ENCODE assay signal across 29 mouse cellular contexts in the genomic region with DNA sequence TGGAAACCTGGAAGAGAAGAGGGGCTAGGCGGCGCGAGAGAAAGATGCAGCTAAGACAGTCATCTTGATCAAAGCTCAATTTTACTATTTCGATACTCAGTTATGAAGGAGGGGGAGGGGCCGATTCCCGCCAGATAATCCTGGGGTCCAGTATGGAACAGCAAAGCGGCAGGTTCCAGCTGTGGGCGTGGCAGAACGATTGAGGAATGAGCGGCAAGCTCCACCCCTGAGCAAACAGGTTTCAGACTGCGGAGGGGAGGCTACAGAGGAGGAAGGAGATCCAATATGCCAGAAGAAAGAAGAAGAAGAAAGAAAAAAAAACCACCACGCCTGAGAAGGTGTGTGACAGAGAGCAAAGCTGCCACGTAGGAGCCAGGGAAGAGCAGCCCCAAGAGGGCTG. TPM values are rescaled to one million over a fixed set of nuclear protein-coding genes. Genes with fewer than 3 reads are reported as not detected.
DNase-seq lines count a peak whose midpoint lies in the region; ATAC-seq and TF ChIP-seq lines count a peak whose summit lies in the region.
"Had no signal": no experiment of that assay in that cellular context is flagged by ENCODE, and none has a peak within 500 bp of the region (broad histone marks: within the 10 kb centered on the region; RNA-seq: fewer than 3 reads in every experiment).

No protein-coding gene starts in this region.

- no peak for TF ChIP-seq CTCF in E14TG2a.4 (conservative IDR thresholded peaks at IDR 0.05; ENCODE audit: low read length)

- no peaks in the 10 kb centered on the region for H3K27me3 ChIP-seq in embryonic facial prominence, embryonic 12.5 days
- H3K27me3 ChIP-seq in embryonic facial prominence, embryonic 10.5 days (replicated peaks; ENCODE audit: low read depth, poor library complexity, severe bottlenecking) = no peaks in the 10 kb centered on the region
- H3K27me3 ChIP-seq in E14TG2a.4 (ENCODE audit: insufficient read depth, low read length) = peaks cover 15% of the 10 kb centered on the region
- H3K27me3 ChIP-seq in embryonic facial prominence, embryonic 13.5 days = no peaks in the 10 kb centered on the region
- H3K27me3 ChIP-seq in stomach, embryonic 14.5 days (ENCODE audit: control insufficient read depth, insufficient read depth, low read length) = no peaks in the 10 kb centered on the region
- no peaks in the 10 kb centered on the region; the same call in 1 of the 2 replicates for H3K27me3 ChIP-seq in forebrain, embryonic 16.5 days (replicated peaks; ENCODE audit: control insufficient read depth, insufficient read depth, low read length)
- H3K27me3 ChIP-seq: heart, embryonic 15.5 days; limb, embryonic 12.5 days; midbrain, embryonic 13.5 days had no signal

- 44% methylated on average over 13 of the region's 13 CpGs for WGBS in embryonic facial prominence, embryonic 12.5 days
- WGBS in embryonic facial prominence, embryonic 10.5 days = 56% methylated on average over 13 of the region's 13 CpGs
- 51% methylated on average over 13 of the region's 13 CpGs for WGBS in embryonic facial prominence, embryonic 13.5 days
- WGBS in stomach, embryonic 14.5 days = 36% methylated on average over 13 of the region's 13 CpGs
- 57% methylated on average over 13 of the region's 13 CpGs for WGBS in forebrain, embryonic 16.5 days

- H3K27ac ChIP-seq in embryonic facial prominence, embryonic 12.5 days = no peak overlapping the region
- H3K27ac ChIP-seq in embryonic facial prominence, embryonic 10.5 days (replicated peaks) = no peak overlapping the region
- no peak overlapping the region for H3K27ac ChIP-seq in embryonic facial prominence, embryonic 13.5 days
- no peak overlapping the region for H3K27ac ChIP-seq in stomach, embryonic 14.5 days (ENCODE audit: low read length)
- H3K27ac ChIP-seq in forebrain, embryonic 16.5 days (ENCODE audit: low read length) = no peak overlapping the region
- H3K27ac ChIP-seq: heart, adult 2 months; heart, embryonic 15.5 days; hindbrain, embryonic 14.5 days; limb, embryonic 12.5 days; midbrain, embryonic 13.5 days had no signal

- ATAC-seq in embryonic facial prominence, embryonic 12.5 days (ENCODE audit: insufficient number of reproducible peaks, insufficient read depth, low FRiP score, low TSS enrichment) = no peak
- no peak for ATAC-seq in embryonic facial prominence, embryonic 13.5 days (ENCODE audit: insufficient number of reproducible peaks, insufficient read depth, low FRiP score, low TSS enrichment, low read depth)
- ATAC-seq in stomach, embryonic 14.5 days (ENCODE audit: insufficient number of reproducible peaks, insufficient read depth, low FRiP score, low read depth) = 0 out of 2 replicates have a peak, but pooled peaks have one; percentile 56
- ATAC-seq in forebrain, embryonic 16.5 days = no peak
- ATAC-seq: liver, postnatal 0 days; midbrain, embryonic 13.5 days had no signal

- H3K9me3 ChIP-seq in embryonic facial prominence, embryonic 12.5 days = no peaks in the 10 kb centered on the region
- H3K9me3 ChIP-seq in embryonic facial prominence, embryonic 10.5 days = peaks cover 9% of the 10 kb centered on the region
- H3K9me3 ChIP-seq in E14TG2a.4 (ENCODE audit: low read length) = peaks cover 6% of the 10 kb centered on the region
- peaks cover 3% of the 10 kb centered on the region; the same call in 1 of the 2 replicates for H3K9me3 ChIP-seq in embryonic facial prominence, embryonic 13.5 days
- H3K9me3 ChIP-seq in stomach, embryonic 14.5 days (ENCODE audit: control insufficient read depth, low read depth, low read length) = no peaks in the 10 kb centered on the region
- H3K9me3 ChIP-seq in forebrain, embryonic 16.5 days (ENCODE audit: control insufficient read depth, low read length) = no peaks in the 10 kb centered on the region
- H3K9me3 ChIP-seq: G1E; heart, embryonic 15.5 days; midbrain, embryonic 13.5 days had no signal

- H3K4me3 ChIP-seq in embryonic facial prominence, embryonic 12.5 days = no peak overlapping the region
- H3K4me3 ChIP-seq in embryonic facial prominence, embryonic 10.5 days = no peak overlapping the region
- peak overlapping the region; percentile 50; the same call in 1 of the 2 replicates for H3K4me3 ChIP-seq in E14TG2a.4 (replicated peaks; ENCODE audit: low read length)
- no peak overlapping the region for H3K4me3 ChIP-seq in embryonic facial prominence, embryonic 13.5 days
- H3K4me3 ChIP-seq in stomach, embryonic 14.5 days (ENCODE audit: low read depth, low read length) = no peak overlapping the region
- H3K4me3 ChIP-seq in forebrain, embryonic 16.5 days (replicated peaks; ENCODE audit: low read length) = no peak overlapping the region
- H3K4me3 ChIP-seq: heart, adult 2 months; heart, embryonic 15.5 days; limb, embryonic 12.5 days; megakaryocyte, embryonic 14.5 days; midbrain, embryonic 13.5 days had no signal

- peak overlapping the region; percentile 4; the same call in 1 of the 2 replicates for H3K4me2 ChIP-seq in embryonic facial prominence, embryonic 12.5 days (replicated peaks)
- peak overlapping the region; percentile 30 for H3K4me2 ChIP-seq in embryonic facial prominence, embryonic 13.5 days
- H3K4me2 ChIP-seq in stomach, embryonic 14.5 days (replicated peaks; ENCODE audit: low read depth, low read length) = 0 out of 2 replicates have a peak overlapping the region, but pooled peaks have one; percentile 14
- H3K4me2 ChIP-seq in forebrain, embryonic 16.5 days (ENCODE audit: low read length) = no peak overlapping the region
- H3K4me2 ChIP-seq: heart, embryonic 15.5 days; hindbrain, embryonic 14.5 days; limb, embryonic 12.5 days; liver, embryonic 11.5 days; midbrain, embryonic 13.5 days had no signal

- no peak for DNase-seq in embryonic facial prominence, embryonic 10.5 days (ENCODE audit: low spot score)
- no peak for DNase-seq in Muller cell, postnatal 12 days (ENCODE audit: inconsistent ontology term)
- no peak for DNase-seq in right cerebral cortex, postnatal 25 days
- DNase-seq: adrenal gland, postnatal 14 days; cerebellum, adult 2 months; cerebellum, postnatal 25 days; gastrocnemius, postnatal 36 days; heart, adult 2 months; heart, postnatal 36 days; kidney, postnatal 36 days; layer of hippocampus, postnatal 36 days; liver, postnatal 0 days; lung, postnatal 36 days; thymus, postnatal 25 days had no signal

- H3K36me3 ChIP-seq in embryonic facial prominence, embryonic 12.5 days = no peaks in the 10 kb centered on the region
- no peaks in the 10 kb centered on the region for H3K36me3 ChIP-seq in embryonic facial prominence, embryonic 10.5 days (replicated peaks)
- no peaks in the 10 kb centered on the region for H3K36me3 ChIP-seq in E14TG2a.4 (ENCODE audit: insufficient read depth, low read length)
- H3K36me3 ChIP-seq in embryonic facial prominence, embryonic 13.5 days = no peaks in the 10 kb centered on the region
- H3K36me3 ChIP-seq in stomach, embryonic 14.5 days (ENCODE audit: control insufficient read depth, insufficient read depth, low read length) = no peaks in the 10 kb centered on the region
- no peaks in the 10 kb centered on the region for H3K36me3 ChIP-seq in forebrain, embryonic 16.5 days (ENCODE audit: control insufficient read depth, insufficient read depth)
- H3K36me3 ChIP-seq: G1E; heart, embryonic 15.5 days; limb, embryonic 12.5 days; midbrain, embryonic 13.5 days had no signal

- no peaks in the 10 kb centered on the region for H3K4me1 ChIP-seq in embryonic facial prominence, embryonic 12.5 days
- no peaks in the 10 kb centered on the region for H3K4me1 ChIP-seq in embryonic facial prominence, embryonic 10.5 days
- H3K4me1 ChIP-seq in E14TG2a.4 (replicated peaks; ENCODE audit: low read depth, low read length) = peaks cover 3% of the 10 kb centered on the region; the same call in 1 of the 2 replicates
- no peaks in the 10 kb centered on the region for H3K4me1 ChIP-seq in embryonic facial prominence, embryonic 13.5 days
- H3K4me1 ChIP-seq in stomach, embryonic 14.5 days (ENCODE audit: control insufficient read depth, insufficient read depth, low read length) = no peaks in the 10 kb centered on the region
- no peaks in the 10 kb centered on the region for H3K4me1 ChIP-seq in forebrain, embryonic 16.5 days (replicated peaks; ENCODE audit: control insufficient read depth, insufficient read depth, low read length)
- H3K4me1 ChIP-seq: heart, embryonic 15.5 days; limb, embryonic 12.5 days; midbrain, embryonic 13.5 days had no signal

- H3K9ac ChIP-seq in embryonic facial prominence, embryonic 12.5 days = no peak overlapping the region
- no peak overlapping the region for H3K9ac ChIP-seq in embryonic facial prominence, embryonic 13.5 days
- no peak overlapping the region for H3K9ac ChIP-seq in stomach, embryonic 14.5 days (replicated peaks; ENCODE audit: low read depth, low read length)
- no peak overlapping the region for H3K9ac ChIP-seq in forebrain, embryonic 16.5 days (replicated peaks; ENCODE audit: low read depth, low read length)
- H3K9ac ChIP-seq: heart, embryonic 15.5 days; hindbrain, embryonic 14.5 days; limb, embryonic 12.5 days; liver, postnatal 0 days; midbrain, embryonic 13.5 days had no signal

RNA-seq across cellular contexts. Expression of gene Zfp286, which starts 14.9 kb away (rescaled TPM):
- polyA plus RNA-seq in embryonic facial prominence, embryonic 12.5 days (2016; fragmentation: Nextera tagmentation; extraction: Ambion mirVana) = 38.0 and 40.4 TPM in 2 replicates
- 25.6 and 28.5 TPM in 2 replicates for polyA plus RNA-seq in embryonic facial prominence, embryonic 10.5 days (2016; fragmentation: Nextera tagmentation; extraction: Ambion mirVana)
- 38.4 and 39.8 TPM in 2 replicates for polyA plus RNA-seq in embryonic facial prominence, embryonic 13.5 days (2015; fragmentation: Nextera tagmentation; extraction: Ambion mirVana)
- polyA plus RNA-seq in stomach, embryonic 14.5 days (2014; fragmentation: Nextera tagmentation; extraction: Ambion mirVana) = 23.2 and 24.9 TPM in 2 replicates
- polyA plus RNA-seq in forebrain, embryonic 16.5 days (2015; fragmentation: Nextera tagmentation; extraction: Ambion mirVana) = 38.8 and 39.6 TPM in 2 replicates
- polyA plus RNA-seq: G1E had no signal

RNA-seq across cellular contexts. Expression of gene Trim16, which starts 15.9 kb away (rescaled TPM):
- 14.0 and 16.8 TPM in 2 replicates for polyA plus RNA-seq in embryonic facial prominence, embryonic 12.5 days (2016; fragmentation: Nextera tagmentation; extraction: Ambion mirVana)
- 2.9 and 3.7 TPM in 2 replicates for polyA plus RNA-seq in embryonic facial prominence, embryonic 10.5 days (2016; fragmentation: Nextera tagmentation; extraction: Ambion mirVana)
- polyA plus RNA-seq in embryonic facial prominence, embryonic 13.5 days (2015; fragmentation: Nextera tagmentation; extraction: Ambion mirVana) = 19.9 and 20.7 TPM in 2 replicates
- 16.8 and 19.1 TPM in 2 replicates for polyA plus RNA-seq in stomach, embryonic 14.5 days (2014; fragmentation: Nextera tagmentation; extraction: Ambion mirVana)
- 4.8 and 5.8 TPM in 2 replicates for polyA plus RNA-seq in forebrain, embryonic 16.5 days (2015; fragmentation: Nextera tagmentation; extraction: Ambion mirVana)
- polyA plus RNA-seq: G1E had no signal

RNA-seq across cellular contexts. Expression of gene Fbxw10, which starts 42.8 kb away (rescaled TPM):
- polyA plus RNA-seq in embryonic facial prominence, embryonic 12.5 days (2016; fragmentation: Nextera tagmentation; extraction: Ambion mirVana) = 0.67 and 0.77 TPM in 2 replicates
- 0.40 and 0.81 TPM in 2 replicates for polyA plus RNA-seq in embryonic facial prominence, embryonic 10.5 days (2016; fragmentation: Nextera tagmentation; extraction: Ambion mirVana)
- 0.89 and 1.0 TPM in 2 replicates for polyA plus RNA-seq in embryonic facial prominence, embryonic 13.5 days (2015; fragmentation: Nextera tagmentation; extraction: Ambion mirVana)
- 0.59 and 1.1 TPM in 2 replicates for polyA plus RNA-seq in stomach, embryonic 14.5 days (2014; fragmentation: Nextera tagmentation; extraction: Ambion mirVana)
- 0.21 and 0.25 TPM in 2 replicates for polyA plus RNA-seq in forebrain, embryonic 16.5 days (2015; fragmentation: Nextera tagmentation; extraction: Ambion mirVana)
- polyA plus RNA-seq: G1E had no signal

RNA-seq across cellular contexts. Expression of gene Gm10428, which starts 51.2 kb away (rescaled TPM):
- not detected in 2 replicates for polyA plus RNA-seq in embryonic facial prominence, embryonic 12.5 days (2016; fragmentation: Nextera tagmentation; extraction: Ambion mirVana)
- polyA plus RNA-seq in embryonic facial prominence, embryonic 10.5 days (2016; fragmentation: Nextera tagmentation; extraction: Ambion mirVana) = not detected in 2 replicates
- polyA plus RNA-seq in embryonic facial prominence, embryonic 13.5 days (2015; fragmentation: Nextera tagmentation; extraction: Ambion mirVana) = not detected in 2 replicates
- polyA plus RNA-seq in stomach, embryonic 14.5 days (2014; fragmentation: Nextera tagmentation; extraction: Ambion mirVana) = not detected in 2 replicates
- not detected in 2 replicates for polyA plus RNA-seq in forebrain, embryonic 16.5 days (2015; fragmentation: Nextera tagmentation; extraction: Ambion mirVana)
- polyA plus RNA-seq: cerebellum, adult 2 months; forebrain, embryonic 11.5 days; G1E; heart, adult 2 months; heart, embryonic 15.5 days; hindbrain, embryonic 14.5 days; intestine, embryonic 14.5 days; kidney, embryonic 14.5 days; limb, embryonic 12.5 days; liver, embryonic 11.5 days; liver, postnatal 0 days; midbrain, embryonic 13.5 days had no signal
